Comparison of ENCODE assay signal across 30 mouse cellular contexts in the genomic region with DNA sequence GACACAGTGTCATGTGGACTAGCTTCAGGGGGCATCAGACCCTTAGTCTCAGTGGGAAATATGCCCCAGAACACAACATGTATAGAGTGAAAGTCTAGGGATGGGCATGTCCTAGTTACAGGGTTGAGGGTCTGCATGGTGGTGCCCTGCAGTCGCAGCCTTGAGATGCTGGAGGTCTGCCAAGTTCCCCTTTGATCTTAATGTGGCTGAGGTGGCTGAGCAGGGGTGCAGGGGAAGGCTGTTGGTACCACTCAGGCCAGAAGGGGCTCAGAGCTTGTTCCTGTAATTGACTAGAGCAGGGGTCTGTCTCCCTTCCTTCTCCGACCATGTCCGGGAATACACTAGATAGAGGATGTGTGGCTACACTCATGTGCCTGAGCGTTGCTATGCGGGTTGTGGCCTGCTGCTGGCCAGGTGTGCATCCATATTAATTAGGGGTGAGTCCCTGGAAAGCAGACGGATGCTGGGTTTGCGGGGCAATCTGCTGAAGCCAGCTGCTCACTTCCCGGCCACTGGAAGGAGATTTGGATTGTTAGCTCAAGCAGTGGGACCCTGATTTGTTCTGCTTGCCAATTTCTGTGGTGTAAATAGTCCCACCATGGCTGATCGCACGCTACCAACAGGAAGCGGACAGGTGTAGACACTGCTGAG. TPM values are rescaled to one million over a fixed set of nuclear protein-coding genes. Genes with fewer than 3 reads are reported as not detected.
DNase-seq lines count a peak whose midpoint lies in the region; ATAC-seq and TF ChIP-seq lines count a peak whose summit lies in the region.
"Had no signal": no experiment of that assay in that cellular context is flagged by ENCODE, and none has a peak within 500 bp of the region (broad histone marks: within the 10 kb centered on the region; RNA-seq: fewer than 3 reads in every experiment).

No protein-coding gene starts in this region.

- H3K27me3 ChIP-seq in hindbrain, postnatal 0 days (ENCODE audit: insufficient read depth, low read length): no peaks in the 10 kb centered on the region
- H3K27me3 ChIP-seq in hindbrain, embryonic 12.5 days: no peaks in the 10 kb centered on the region
- H3K27me3 ChIP-seq: forebrain, embryonic 13.5 days; neural tube, embryonic 12.5 days had no signal

- DNase-seq in adrenal gland, adult 2 months: peak; percentile 29
- no peak for DNase-seq in adrenal gland, adult 8-10 months
- peak; percentile 8 for DNase-seq in hindbrain, postnatal 0 days (ENCODE audit: low spot score)
- peak; percentile 5 for DNase-seq in 416B (ENCODE audit: low read depth)
- no peak for DNase-seq in liver
- no peak for DNase-seq in frontal cortex, adult 2 months (ENCODE audit: extremely low spot score in 1 of 2, low spot score in 1 of 2)
- DNase-seq: cerebellum, adult 18-20 months; cerebellum, postnatal 25 days; gastrocnemius, postnatal 10 days; heart, adult 18-20 months; heart, postnatal 36 days; lung, embryonic 14.5 days; lung, postnatal 36 days; thymus, postnatal 25 days had no signal

- no peak overlapping the region for H3K27ac ChIP-seq in hindbrain, postnatal 0 days
- no peak overlapping the region for H3K27ac ChIP-seq in hindbrain, embryonic 12.5 days
- H3K27ac ChIP-seq: forebrain, embryonic 13.5 days; left cerebral cortex, adult 2 months; liver, embryonic 14.5 days; neural tube, embryonic 12.5 days had no signal

- no peaks in the 10 kb centered on the region for H3K36me3 ChIP-seq in hindbrain, postnatal 0 days (ENCODE audit: insufficient read depth, low read length)
- no peaks in the 10 kb centered on the region for H3K36me3 ChIP-seq in hindbrain, embryonic 12.5 days
- H3K36me3 ChIP-seq: neural tube, embryonic 12.5 days had no signal

- H3K4me2 ChIP-seq in hindbrain, postnatal 0 days (ENCODE audit: low read depth, low read length): no peak overlapping the region
- H3K4me2 ChIP-seq in hindbrain, embryonic 12.5 days (replicated peaks): no peak overlapping the region
- H3K4me2 ChIP-seq: forebrain, embryonic 13.5 days; lung, embryonic 14.5 days; neural tube, embryonic 12.5 days had no signal

- ATAC-seq in hindbrain, postnatal 0 days: no peak
- no peak for ATAC-seq in hindbrain, embryonic 12.5 days (ENCODE audit: low FRiP score)
- peak; percentile 56; the same call in 1 of the 2 replicates for ATAC-seq in common myeloid progenitor, adult 5-6 weeks (replicated peaks; ENCODE audit: low read depth, poor library complexity, severe bottlenecking)
- ATAC-seq: CD4-positive, CD25-positive, alpha-beta regulatory T cell, adult 4 months; forebrain, embryonic 13.5 days; hindbrain, embryonic 16.5 days; intestine, postnatal 0 days had no signal

- no peak overlapping the region for H3K4me3 ChIP-seq in hindbrain, postnatal 0 days (ENCODE audit: low read length)
- H3K4me3 ChIP-seq in hindbrain, embryonic 12.5 days: no peak overlapping the region
- H3K4me3 ChIP-seq: forebrain, embryonic 13.5 days; left cerebral cortex, adult 2 months; neural tube, embryonic 12.5 days had no signal

- H3K9ac ChIP-seq in hindbrain, postnatal 0 days (replicated peaks; ENCODE audit: low read length): no peak overlapping the region
- H3K9ac ChIP-seq in hindbrain, embryonic 12.5 days: no peak overlapping the region
- H3K9ac ChIP-seq: forebrain, embryonic 13.5 days; liver, embryonic 14.5 days; lung, embryonic 14.5 days; neural tube, embryonic 12.5 days had no signal

- H3K4me1 ChIP-seq in hindbrain, postnatal 0 days (ENCODE audit: insufficient read depth, low read length): no peaks in the 10 kb centered on the region
- H3K4me1 ChIP-seq in hindbrain, embryonic 12.5 days: peaks cover 4% of the 10 kb centered on the region; the same call in 1 of the 2 replicates
- H3K4me1 ChIP-seq: neural tube, embryonic 12.5 days had no signal

- TF ChIP-seq CTCF in hindbrain, postnatal 0 days (IDR thresholded peaks at IDR 0.05; ENCODE audit: low read depth): no peak

- no peaks in the 10 kb centered on the region for H3K9me3 ChIP-seq in hindbrain, postnatal 0 days (ENCODE audit: low read length)
- no peaks in the 10 kb centered on the region for H3K9me3 ChIP-seq in hindbrain, embryonic 12.5 days (replicated peaks)
- H3K9me3 ChIP-seq: forebrain, embryonic 13.5 days; neural tube, embryonic 12.5 days had no signal

- WGBS in hindbrain, postnatal 0 days: 48% methylated on average over 11 of the region's 11 CpGs
- WGBS in hindbrain, embryonic 12.5 days: 57% methylated on average over 11 of the region's 11 CpGs

RNA-seq across cellular contexts. Expression of gene 4931429L15Rik, which starts 41.8 kb away (rescaled TPM):
- not detected for total RNA-seq in adrenal gland, adult 2 months (2021)
- not detected in 2 replicates for polyA plus RNA-seq in adrenal gland, adult 2 months (2012; rRNA removed)
- total RNA-seq in adrenal gland, adult 8-10 months (2022): not detected
- 0.07 TPM in 1 of 2 replicates, not detected in the other for total RNA-seq in hindbrain, postnatal 0 days (2014; rRNA removed)
- polyA plus RNA-seq in hindbrain, postnatal 0 days (2015; fragmentation: Nextera tagmentation; extraction: Ambion mirVana): not detected in 2 replicates
- not detected in 2 replicates for polyA plus RNA-seq in hindbrain, embryonic 12.5 days (2016; fragmentation: Nextera tagmentation; extraction: Ambion mirVana)
- not detected in 2 replicates for total RNA-seq in common myeloid progenitor, adult 5-6 weeks (2017)
- 0.04 TPM in 1 of 2 replicates, not detected in the other for polyA plus RNA-seq in frontal cortex, adult 2 months (2012; rRNA removed)
- total RNA-seq: gastrocnemius, postnatal 10 days; heart, adult 18-20 months; heart, postnatal 36 days; layer of hippocampus, postnatal 10 days; left cerebral cortex, adult 2 months had no signal
- polyA plus RNA-seq: CD4-positive, CD25-positive, alpha-beta regulatory T cell, adult 4 months; embryonic facial prominence, embryonic 14.5 days; forebrain, embryonic 13.5 days; heart, embryonic 14.5 days; hindbrain, embryonic 16.5 days; intestine, postnatal 0 days; kidney, embryonic 16.5 days; large intestine, adult 2 months; limb, embryonic 14.5 days; liver, embryonic 14.5 days; lung, embryonic 14.5 days; neural tube, embryonic 12.5 days; spleen, adult 2 months had no signal

Comparison
In these comparisons a context has a peak if more than half of its experiments do, and no peak if none do; other contexts are left out.
1. DNase-seq: peak in adrenal gland, adult 2 months (single experiment), hindbrain, postnatal 0 days (single experiment) and 416B (single experiment); none in adrenal gland, adult 8-10 months (single experiment), liver (single experiment) and frontal cortex, adult 2 months (0 of 2).